Mouse (Mus musculus) testis, adult 2 months (tissue): ENCODE data around the gene Arhgap24.

Experiments
- CTCF ChIP-seq: fragments of 200-500 bp; IDR thresholded peaks from 2 replicates; pipeline ENCODE4 v1.5.1; 2012; ENCODE audit warnings: low read depth, mild to moderate bottlenecking, inconsistent platforms, low read length, moderate library complexity; ENCODE audit not compliant: control insufficient read depth, insufficient read depth, insufficient replicate concordance
- POLR2A ChIP-seq: fragments of 200-500 bp; IDR thresholded peaks from 2 replicates; pipeline ENCODE4 v1.6.1; 2012; ENCODE audit warnings: low read depth, mild to moderate bottlenecking, inconsistent platforms, low read length, moderate library complexity; ENCODE audit not compliant: control insufficient read depth

DNA sequence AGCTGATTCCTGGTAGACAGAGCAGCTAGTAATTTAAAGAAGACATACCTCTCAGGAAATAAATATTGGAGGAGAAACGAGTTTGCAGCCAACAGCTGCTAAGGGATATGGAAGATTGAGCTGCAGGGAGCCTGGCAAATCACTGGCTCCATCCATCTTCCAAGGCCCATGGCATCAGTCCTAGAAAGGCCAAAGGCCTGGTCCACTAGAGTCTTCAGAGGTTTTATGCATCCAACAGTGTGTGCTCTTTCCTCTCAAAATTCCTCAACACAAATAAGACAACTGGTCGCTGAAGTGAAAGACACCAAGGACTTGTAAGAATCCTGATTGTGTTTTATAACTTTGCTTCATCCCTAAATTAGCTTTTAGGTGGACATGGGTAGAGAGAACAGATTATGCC, 194.1 kb downstream of the Arhgap24 start:
- TF ChIP-seq CTCF (no peak), POLR2A (no peak)
